Mouse (Mus musculus) MEL (cell line): ENCODE measurements around the gene Khdrbs2. TPM values are rescaled to one million over a fixed set of nuclear protein-coding genes. Genes with fewer than 3 reads are reported as not detected.

Experiments
- DNase-seq: peaks from one replicate; pipeline ENCODE4 v3.0.0; 2011; ENCODE audit warnings: low read depth, low spot score
- H3K27ac ChIP-seq: 2 replicates; pipeline ENCODE4 v1.5.1; 2012; ENCODE audit warnings: low read depth, mild to moderate bottlenecking, control low read depth, low read length, moderate library complexity; ENCODE audit not compliant: control insufficient read depth
- H3K27me3 ChIP-seq, 2 experiments: fragments of 150-350 bp in 1 of 2; sonication (generic) in 1 of 2; 2 replicates each; pipeline ENCODE4 v1.6.1; 2012; ENCODE audit warnings: low read length in 2 of 2, mild to moderate bottlenecking in 2 of 2, improper control_type of control experiment in 1 of 2, moderate library complexity in 1 of 2; ENCODE audit not compliant: insufficient read depth in 2 of 2, control insufficient read depth in 1 of 2
- H3K36me3 ChIP-seq, 2 experiments: 2 replicates each; pipeline ENCODE4 v1.6.1; 2012 to 2014; ENCODE audit warnings: low read length in 2 of 2, improper control_type of control experiment in 1 of 2, inconsistent platforms in 1 of 2, mild to moderate bottlenecking in 1 of 2; ENCODE audit not compliant: insufficient read depth in 2 of 2, control insufficient read depth in 1 of 2
- H3K4me1 ChIP-seq, 2 experiments: fragments of 150-350 bp in 1 of 2; sonication (generic) in 1 of 2; 2 replicates each; pipeline ENCODE4 v1.6.1; 2012; ENCODE audit warnings: low read length in 2 of 2, improper control_type of control experiment in 1 of 2, mild to moderate bottlenecking in 1 of 2; ENCODE audit not compliant: insufficient read depth in 2 of 2, control insufficient read depth in 1 of 2
- H3K4me3 ChIP-seq, 2 experiments: fragments of 150-350 bp in 1 of 2; sonication (generic) in 1 of 2; 2 replicates each; pipeline ENCODE4 v1.5.1; 2012; ENCODE audit warnings: low read depth in 2 of 2, low read length in 2 of 2, mild to moderate bottlenecking in 2 of 2, moderate library complexity in 2 of 2, control low read depth in 1 of 2, improper control_type of control experiment in 1 of 2; ENCODE audit not compliant: control insufficient read depth in 1 of 2, insufficient read depth in 1 of 2
- H3K79me2 ChIP-seq: 2 replicates; pipeline ENCODE4 v1.6.1; 2012; ENCODE audit warnings: mild to moderate bottlenecking, low read length, moderate library complexity; ENCODE audit not compliant: control insufficient read depth, poor library complexity, insufficient read depth
- H3K9ac ChIP-seq: 2 replicates; pipeline ENCODE4 v1.6.1; 2012; ENCODE audit warnings: low read depth, mild to moderate bottlenecking, control low read depth, low read length, moderate library complexity; ENCODE audit not compliant: control insufficient read depth, poor library complexity, severe bottlenecking
- H3K9me3 ChIP-seq: fragments of 150-350 bp; sonication (generic); replicated peaks from 2 replicates; pipeline ENCODE4 v1.6.1; 2012; ENCODE audit warnings: mild to moderate bottlenecking, low read length, improper control_type of control experiment, moderate library complexity; ENCODE audit not compliant: insufficient read depth
- CHD1 ChIP-seq: IDR thresholded peaks from 2 replicates; pipeline ENCODE4 v1.6.1; 2012; ENCODE audit warnings: low read depth, mild to moderate bottlenecking, inconsistent platforms, low read length, improper control_type of control experiment
- CHD2 ChIP-seq: IDR thresholded peaks from 2 replicates; pipeline ENCODE4 v1.6.1; 2011; ENCODE audit warnings: low read length, improper control_type of control experiment
- E2F4 ChIP-seq: IDR thresholded peaks from 2 replicates; pipeline ENCODE4 v1.6.1; 2011; ENCODE audit warnings: low read depth, low read length, improper control_type of control experiment, borderline replicate concordance
- ELF1 ChIP-seq: IDR thresholded peaks from 2 replicates; pipeline ENCODE4 v1.6.1; 2014; ENCODE audit warnings: low read depth, mild to moderate bottlenecking, inconsistent platforms, low read length, improper control_type of control experiment, moderate library complexity
- EP300 ChIP-seq, 2 experiments: IDR thresholded peaks; 2 replicates each; pipeline ENCODE4 v1.6.1; 2011; ENCODE audit warnings: improper control_type of control experiment in 2 of 2, low read length in 2 of 2, low read depth in 1 of 2, mild to moderate bottlenecking in 1 of 2
- GABPA ChIP-seq: IDR thresholded peaks from 2 replicates; pipeline ENCODE4 v1.6.1; 2012; ENCODE audit warnings: low read depth, mild to moderate bottlenecking, inconsistent platforms, low read length, improper control_type of control experiment, moderate library complexity
- HCFC1 ChIP-seq: IDR thresholded peaks from 2 replicates; pipeline ENCODE4 v1.6.1; 2012; ENCODE audit warnings: low read depth, mild to moderate bottlenecking, inconsistent platforms, low read length, improper control_type of control experiment, moderate library complexity
- MAFK ChIP-seq: IDR thresholded peaks from 2 replicates; pipeline ENCODE4 v1.6.1; 2011; ENCODE audit warnings: low read depth, mild to moderate bottlenecking, low read length, improper control_type of control experiment, borderline replicate concordance
- MAX ChIP-seq: IDR thresholded peaks from 2 replicates; pipeline ENCODE4 v1.6.1; 2011; ENCODE audit warnings: low read length, improper control_type of control experiment
- MAZ ChIP-seq: IDR thresholded peaks from 2 replicates; pipeline ENCODE4 v1.6.1; 2012; ENCODE audit warnings: low read depth, mild to moderate bottlenecking, inconsistent platforms, low read length, improper control_type of control experiment
- MXI1 ChIP-seq: IDR thresholded peaks from 2 replicates; pipeline ENCODE4 v1.6.1; 2011; ENCODE audit warnings: mild to moderate bottlenecking, low read depth, low read length, improper control_type of control experiment
- MYB ChIP-seq: IDR thresholded peaks from 2 replicates; pipeline ENCODE4 v1.6.1; 2011; ENCODE audit warnings: mild to moderate bottlenecking, low read depth, low read length, improper control_type of control experiment
- MYC ChIP-seq: IDR thresholded peaks from 2 replicates; pipeline ENCODE4 v1.6.1; 2011; ENCODE audit warnings: low read depth, mild to moderate bottlenecking, low read length, improper control_type of control experiment, moderate library complexity
- NELFE ChIP-seq: IDR thresholded peaks from 2 replicates; pipeline ENCODE4 v1.6.1; 2011; ENCODE audit warnings: low read depth, low read length, improper control_type of control experiment
- POLR2A ChIP-seq, 2 experiments: IDR thresholded peaks; 2 replicates each; pipeline ENCODE4 v1.6.1; 2011 to 2012; ENCODE audit warnings: low read length in 2 of 2, mild to moderate bottlenecking in 2 of 2, control low read depth in 1 of 2, improper control_type of control experiment in 1 of 2, low read depth in 1 of 2, moderate library complexity in 1 of 2; ENCODE audit not compliant: control insufficient read depth in 1 of 2, insufficient read depth in 1 of 2, poor library complexity in 1 of 2
- RAD21 ChIP-seq: IDR thresholded peaks from 2 replicates; pipeline ENCODE4 v1.6.1; 2011; ENCODE audit warnings: mild to moderate bottlenecking, low read depth, low read length, improper control_type of control experiment
- RCOR1 ChIP-seq: IDR thresholded peaks from 2 replicates; pipeline ENCODE4 v1.6.1; 2012; ENCODE audit warnings: low read depth, mild to moderate bottlenecking, inconsistent platforms, low read length, improper control_type of control experiment
- SMC3 ChIP-seq: IDR thresholded peaks from 2 replicates; pipeline ENCODE4 v1.6.1; 2011; ENCODE audit warnings: low read depth, low read length, improper control_type of control experiment
- UBTF ChIP-seq: IDR thresholded peaks from 2 replicates; pipeline ENCODE4 v1.6.1; 2012; ENCODE audit warnings: low read depth, mild to moderate bottlenecking, inconsistent platforms, low read length, improper control_type of control experiment, moderate library complexity, borderline replicate concordance; ENCODE audit not compliant: insufficient read depth
- USF2 ChIP-seq, 2 experiments: IDR thresholded peaks; 2 replicates each; pipeline ENCODE4 v1.6.1; 2011 to 2012; ENCODE audit warnings: improper control_type of control experiment in 2 of 2, low read length in 2 of 2, borderline replicate concordance in 1 of 2, inconsistent platforms in 1 of 2, low read depth in 1 of 2, mild to moderate bottlenecking in 1 of 2; ENCODE audit not compliant: insufficient read depth in 1 of 2
- ZC3H11A ChIP-seq: IDR thresholded peaks from 2 replicates; pipeline ENCODE4 v1.6.1; 2012; ENCODE audit warnings: low read depth, mild to moderate bottlenecking, inconsistent platforms, low read length, improper control_type of control experiment
- ZKSCAN1 ChIP-seq: IDR thresholded peaks from 2 replicates; pipeline ENCODE4 v1.6.1; 2012; ENCODE audit warnings: low read depth, mild to moderate bottlenecking, inconsistent platforms, low read length, improper control_type of control experiment, moderate library complexity
- ZNF384 ChIP-seq: IDR thresholded peaks from 2 replicates; pipeline ENCODE4 v1.6.1; 2012; ENCODE audit warnings: low read depth, mild to moderate bottlenecking, inconsistent platforms, low read length, improper control_type of control experiment
- polyA plus RNA-seq, 2 experiments: library from polyadenylated mRNA; stranded (reverse) in 1 of 2; unstranded in 1 of 2; fragments of >175 nt in 1 of 2; fragments of >200 nt in 1 of 2; gene quantifications; 2 replicates each; pipeline versions ENCODE4 v1.2.1 to v1.2.4; 2012; ENCODE audit warnings: low replicate concordance in 2 of 2, low read depth in 1 of 2; ENCODE audit not compliant: insufficient read length in 2 of 2, insufficient read depth in 1 of 2, missing spikeins in 1 of 2
- total RNA-seq: library from RNA; depleted of rRNA; stranded (reverse); fragments of 300-350 nt; gene quantifications from 2 replicates; pipeline ENCODE4 v1.2.3, GENCODE M21; 2012

Khdrbs2 gene
- total and polyA plus RNA-seq, 3 experiments = not detected

DNA sequence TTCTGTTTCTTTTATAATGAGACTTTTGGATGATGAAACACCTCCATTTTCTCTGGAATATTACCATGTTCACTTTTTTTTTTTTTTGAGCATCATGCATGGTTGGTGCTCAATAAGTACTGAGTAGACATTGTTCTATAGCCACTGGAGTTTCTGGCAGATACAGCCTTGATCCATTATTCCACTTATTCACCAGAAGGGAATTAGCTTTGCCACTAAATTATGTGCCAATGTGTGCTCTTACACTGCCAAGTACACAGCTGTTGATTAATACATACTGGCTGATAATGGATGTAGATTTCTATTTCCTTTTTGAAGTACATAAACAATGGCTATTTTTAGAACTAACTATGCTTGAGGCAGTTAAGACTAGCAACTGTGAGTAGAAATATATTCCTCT is 137.1 kb downstream of the Khdrbs2 start:
- no peak for DNase-seq
- Histone ChIP-seq H3K79me2 (no peaks in the 10 kb centered on the region), H3K4me1 (no peaks in the 10 kb centered on the region), H3K9me3 (no peaks in the 10 kb centered on the region), H3K27me3 (no peaks in the 10 kb centered on the region), H3K4me3 (no peak overlapping the region), H3K27ac (no peak overlapping the region), H3K9ac (no peak overlapping the region), H3K36me3 (no peaks in the 10 kb centered on the region)
- no peak for TF ChIP-seq ZKSCAN1
- TF ChIP-seq MAZ = no peak
- no peak for TF ChIP-seq MYB
- no peak for TF ChIP-seq ZNF384
- TF ChIP-seq RCOR1 = no peak
- no peak for TF ChIP-seq SMC3

DNA sequence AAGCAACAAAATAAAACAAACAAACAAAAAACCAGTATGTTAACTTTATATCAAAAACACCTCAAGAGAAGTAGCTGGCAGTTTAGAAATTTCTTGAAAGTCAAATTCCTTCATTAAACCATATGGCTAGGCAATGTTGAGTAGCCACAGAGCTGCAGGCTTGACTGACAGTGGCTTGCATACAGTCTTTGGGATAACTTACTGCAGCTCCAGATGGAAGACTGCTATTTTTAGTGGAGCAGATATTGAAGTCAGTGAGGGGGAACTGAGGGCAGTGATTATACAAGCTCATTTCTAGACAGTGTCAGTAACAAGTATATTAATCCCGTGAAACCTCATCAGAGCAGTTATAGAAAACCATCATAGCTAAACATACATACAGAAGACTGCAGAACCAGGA is 166.6 kb downstream of the Khdrbs2 start:
- no peak overlapping the region for H3K9ac ChIP-seq
- H3K9me3 ChIP-seq = no peaks in the 10 kb centered on the region
- no peak overlapping the region for H3K4me3 ChIP-seq
- no peak overlapping the region for H3K27ac ChIP-seq
- DNase-seq = no peak
- TF ChIP-seq ZNF384 (no peak), MAX (no peak), POLR2A (IDR thresholded peaks at IDR 0.05; ENCODE audit: control insufficient read depth in 1 of 2, insufficient read depth in 1 of 2, low read depth in 1 of 2, low read length in 2 of 2, poor library complexity in 1 of 2) (no peak), EP300 (IDR thresholded peaks at IDR 0.05; ENCODE audit: low read depth in 1 of 2, low read length in 2 of 2) (no peak), MAFK (no peak), ELF1 (no peak), GABPA (no peak), HCFC1 (no peak), E2F4 (no peak), ZC3H11A (no peak), UBTF (no peak), CHD1 (no peak), MYC (no peak), RCOR1 (no peak), NELFE (no peak), RAD21 (no peak), MXI1 (no peak), USF2 (IDR thresholded peaks at IDR 0.05; ENCODE audit: borderline replicate concordance in 1 of 2, insufficient read depth in 1 of 2, low read depth in 1 of 2, low read length in 2 of 2) (no peak), CHD2 (no peak)
- H3K27me3 ChIP-seq = no peaks in the 10 kb centered on the region
- no peaks in the 10 kb centered on the region for H3K36me3 ChIP-seq
- no peaks in the 10 kb centered on the region for H3K4me1 ChIP-seq
- H3K79me2 ChIP-seq = no peaks in the 10 kb centered on the region
